Mouse (Mus musculus): ENCODE results near the gene Stab2. TPM values are rescaled to one million over a fixed set of nuclear protein-coding genes. Genes with fewer than 3 reads are reported as not detected.

The Stab2 gene
- polyA plus RNA-seq, 2 experiments, result 10.8 to 17.9 TPM

DNA sequence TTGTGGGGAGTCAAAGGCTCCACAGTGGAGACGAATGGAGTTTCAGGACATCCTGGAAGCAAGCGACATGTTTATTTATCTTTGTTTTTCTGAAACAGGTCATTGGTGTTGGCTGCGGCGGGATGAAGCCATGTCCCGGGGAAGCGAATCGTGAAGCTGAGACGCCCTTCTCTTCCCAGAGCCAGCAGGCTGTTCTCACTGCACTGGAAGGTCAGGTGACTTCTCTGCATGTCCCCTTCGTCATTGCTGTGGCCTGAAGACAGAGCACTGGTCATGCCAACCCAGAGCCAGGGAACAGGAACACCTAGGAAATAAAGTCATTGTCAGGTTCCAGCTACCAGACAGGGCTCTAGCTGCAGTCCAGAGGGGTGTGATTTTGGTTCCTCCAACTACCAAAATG, 11.1 kb upstream of the Stab2 start:
- H3K4me2 ChIP-seq (ENCODE audit: low read depth), result no peak overlapping the region
- ATAC-seq (ENCODE audit: insufficient read depth) (no peak), DNase-seq (ENCODE audit: low read depth in 3 of 3, low spot score in 3 of 3) (no peak)
- no peak overlapping the region for H3K9ac ChIP-seq (replicated peaks)
- H3K36me3 ChIP-seq (replicated peaks; ENCODE audit: control insufficient read depth, insufficient read depth, low read depth), result no peaks in the 10 kb centered on the region
- H3K4me3 ChIP-seq (ENCODE audit: insufficient read depth in 1 of 2, low read depth in 2 of 2, low read length in 2 of 2), result no peak overlapping the region
- 51% methylated on average over 9 of the region's 9 CpGs for WGBS (ENCODE audit: insufficient replicate concordance)
- no peaks in the 10 kb centered on the region for H3K4me1 ChIP-seq (replicated peaks; ENCODE audit: control insufficient read depth in 2 of 2, insufficient read depth in 2 of 2, low read length in 1 of 2)
- H3K9me3 ChIP-seq (ENCODE audit: control insufficient read depth, low read length), result no peaks in the 10 kb centered on the region
- no peak overlapping the region for H3K27ac ChIP-seq
- H3K27me3 ChIP-seq (ENCODE audit: control insufficient read depth, insufficient read depth, low read length), result no peaks in the 10 kb centered on the region
- TF ChIP-seq EP300 (IDR thresholded peaks at IDR 0.05; ENCODE audit: low read depth) (no peak), CTCF (IDR thresholded peaks at IDR 0.05; ENCODE audit: low read depth) (no peak)

DNA sequence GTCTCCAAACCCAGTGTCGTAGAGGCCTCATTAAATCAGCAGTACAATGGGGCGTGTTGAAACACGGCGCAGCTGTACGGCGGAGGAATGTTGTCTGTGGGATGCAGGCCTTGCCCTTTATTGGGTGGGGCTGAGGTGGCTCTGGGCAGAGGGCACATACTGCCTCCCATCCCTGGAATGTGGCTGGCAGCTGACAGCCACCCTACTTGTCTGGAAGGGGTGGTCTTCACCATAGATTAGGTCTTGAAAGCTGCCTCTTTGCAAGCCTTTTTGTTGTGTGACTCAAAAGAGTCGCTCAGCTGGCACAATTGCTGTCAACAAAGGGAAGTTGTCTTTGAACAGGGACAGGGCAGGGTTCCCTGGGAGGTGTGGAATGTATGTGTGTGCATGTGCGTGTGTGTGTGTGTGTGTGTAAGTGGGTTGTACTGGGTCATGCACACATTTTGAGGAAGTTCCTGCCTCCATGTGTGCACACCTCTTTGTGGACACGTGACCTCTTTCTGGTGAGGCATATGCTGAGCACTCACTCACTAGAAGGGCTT, 8.4 kb upstream of the Stab2 start:
- Histone ChIP-seq H3K4me1 (replicated peaks; ENCODE audit: control insufficient read depth in 2 of 2, insufficient read depth in 2 of 2, low read length in 1 of 2) (no peaks in the 10 kb centered on the region), H3K4me3 (ENCODE audit: insufficient read depth in 1 of 2, low read depth in 2 of 2, low read length in 2 of 2) (no peak overlapping the region), H3K27ac (no peak overlapping the region), H3K4me2 (ENCODE audit: low read depth) (no peak overlapping the region), H3K9ac (replicated peaks) (no peak overlapping the region), H3K9me3 (ENCODE audit: control insufficient read depth, low read length) (no peaks in the 10 kb centered on the region), H3K36me3 (replicated peaks; ENCODE audit: control insufficient read depth, insufficient read depth, low read depth) (no peaks in the 10 kb centered on the region), H3K27me3 (ENCODE audit: control insufficient read depth, insufficient read depth, low read length) (no peaks in the 10 kb centered on the region)
- TF ChIP-seq CTCF (IDR thresholded peaks at IDR 0.05; ENCODE audit: low read depth) (no peak), EP300 (IDR thresholded peaks at IDR 0.05; ENCODE audit: low read depth) (no peak)
- DNase-seq (ENCODE audit: low read depth in 3 of 3, low spot score in 3 of 3), result no peak
- ATAC-seq (ENCODE audit: insufficient read depth), result no peak
- 55% methylated on average over 9 of the region's 9 CpGs for WGBS (ENCODE audit: insufficient replicate concordance)

DNA sequence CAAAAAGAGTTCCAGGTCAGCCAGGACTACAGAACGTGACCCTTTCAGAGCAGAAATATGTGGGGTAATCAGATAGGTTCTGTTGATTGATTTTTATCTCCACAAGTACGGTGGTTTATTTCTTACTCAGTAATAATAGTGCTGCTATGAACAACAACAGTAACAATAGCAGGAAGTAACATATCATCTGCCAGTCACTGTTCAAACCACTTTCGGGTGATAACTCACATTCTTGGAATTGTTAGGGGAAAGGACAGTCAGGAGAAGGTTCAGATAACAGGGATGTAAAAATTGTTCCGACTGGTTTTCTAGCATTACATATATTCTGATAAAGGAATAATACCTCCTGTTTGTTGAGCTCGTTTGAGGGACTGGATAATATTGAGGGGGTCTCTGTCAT, 7.6 kb upstream of the Stab2 start:
- Histone ChIP-seq H3K9ac (replicated peaks) (no peak overlapping the region), H3K4me1 (replicated peaks; ENCODE audit: control insufficient read depth in 2 of 2, insufficient read depth in 2 of 2, low read length in 1 of 2) (no peaks in the 10 kb centered on the region), H3K27ac (no peak overlapping the region), H3K4me2 (ENCODE audit: low read depth) (no peak overlapping the region), H3K4me3 (ENCODE audit: insufficient read depth in 1 of 2, low read depth in 2 of 2, low read length in 2 of 2) (no peak overlapping the region), H3K27me3 (ENCODE audit: control insufficient read depth, insufficient read depth, low read length) (no peaks in the 10 kb centered on the region), H3K36me3 (replicated peaks; ENCODE audit: control insufficient read depth, insufficient read depth, low read depth) (no peaks in the 10 kb centered on the region), H3K9me3 (ENCODE audit: control insufficient read depth, low read length) (no peaks in the 10 kb centered on the region)
- TF ChIP-seq EP300 (IDR thresholded peaks at IDR 0.05; ENCODE audit: low read depth), result no peak
- TF ChIP-seq CTCF (IDR thresholded peaks at IDR 0.05; ENCODE audit: low read depth), result no peak
- DNase-seq (ENCODE audit: low read depth in 3 of 3, low spot score in 3 of 3) (no peak), ATAC-seq (ENCODE audit: insufficient read depth) (no peak)
- 12% methylated on average over 5 of the region's 5 CpGs for WGBS (ENCODE audit: insufficient replicate concordance)

DNA sequence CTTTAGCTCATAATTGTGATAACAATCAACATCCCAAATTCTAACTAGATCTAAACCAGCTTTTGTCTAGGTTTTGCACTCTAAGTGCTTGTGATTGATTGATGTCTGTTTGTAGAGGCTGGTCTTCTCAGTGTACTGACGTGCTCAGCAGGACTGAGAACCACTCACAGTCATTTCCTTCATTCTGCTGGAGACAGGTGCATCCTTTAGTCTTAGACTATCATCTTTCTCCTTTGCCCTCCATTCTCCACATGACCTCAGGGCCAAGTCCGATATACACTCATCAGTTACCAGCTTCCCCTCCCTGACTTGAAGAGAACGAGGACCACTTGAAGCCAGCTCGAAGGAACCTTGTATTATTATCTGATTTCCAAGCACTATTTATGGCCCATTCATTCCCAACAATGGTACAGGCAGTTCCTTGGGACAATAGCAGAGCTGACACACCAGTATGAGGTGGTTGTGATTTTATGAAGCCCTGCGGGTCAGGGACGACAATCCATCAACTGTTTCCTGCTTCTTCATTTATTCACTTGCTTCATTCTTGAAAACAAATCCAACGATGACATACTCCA, 6.7 kb upstream of the Stab2 start:
- Histone ChIP-seq H3K9me3 (ENCODE audit: control insufficient read depth, low read length) (no peaks in the 10 kb centered on the region), H3K27me3 (ENCODE audit: control insufficient read depth, insufficient read depth, low read length) (no peaks in the 10 kb centered on the region), H3K27ac (no peak overlapping the region), H3K4me1 (replicated peaks; ENCODE audit: control insufficient read depth in 2 of 2, insufficient read depth in 2 of 2, low read length in 1 of 2) (no peaks in the 10 kb centered on the region), H3K9ac (replicated peaks) (no peak overlapping the region), H3K36me3 (replicated peaks; ENCODE audit: control insufficient read depth, insufficient read depth, low read depth) (no peaks in the 10 kb centered on the region), H3K4me3 (ENCODE audit: insufficient read depth in 1 of 2, low read depth in 2 of 2, low read length in 2 of 2) (no peak overlapping the region), H3K4me2 (ENCODE audit: low read depth) (no peak overlapping the region)
- no peak for TF ChIP-seq CTCF (IDR thresholded peaks at IDR 0.05; ENCODE audit: low read depth)
- no peak for TF ChIP-seq EP300 (IDR thresholded peaks at IDR 0.05; ENCODE audit: low read depth)
- no peak for DNase-seq (ENCODE audit: low read depth in 3 of 3, low spot score in 3 of 3)
- WGBS (ENCODE audit: insufficient replicate concordance), result 35% methylated on average over 7 of the region's 7 CpGs
- ATAC-seq (ENCODE audit: insufficient read depth), result peak; percentile 35; the same call in 1 of the 2 replicates

DNA sequence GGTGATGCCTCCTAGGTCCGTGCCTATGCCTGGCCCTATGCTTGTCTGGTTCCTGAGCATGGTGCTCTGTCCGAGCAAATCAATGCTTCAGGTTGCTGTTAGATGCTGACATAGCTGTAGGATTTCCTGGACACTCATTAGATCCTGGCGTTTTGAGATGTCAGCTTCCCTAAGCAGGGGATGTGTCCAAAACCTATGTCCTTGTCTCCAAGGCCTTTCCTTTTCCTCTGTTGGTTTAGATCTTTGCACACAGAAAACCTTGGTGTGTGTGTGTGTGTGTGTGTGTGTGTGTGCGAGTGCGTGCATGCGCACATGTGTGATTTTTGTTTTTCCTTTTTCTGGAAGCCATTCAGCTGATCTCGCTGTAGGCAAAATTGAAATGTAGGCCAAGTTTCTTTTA, 4.3 kb upstream of the Stab2 start:
- ATAC-seq (ENCODE audit: insufficient read depth) (no peak), DNase-seq (ENCODE audit: low read depth in 3 of 3, low spot score in 3 of 3) (no peak)
- Histone ChIP-seq H3K4me3 (ENCODE audit: insufficient read depth in 1 of 2, low read depth in 2 of 2, low read length in 2 of 2) (no peak overlapping the region), H3K27ac (no peak overlapping the region), H3K4me1 (replicated peaks; ENCODE audit: control insufficient read depth in 2 of 2, insufficient read depth in 2 of 2, low read length in 1 of 2) (no peaks in the 10 kb centered on the region), H3K27me3 (ENCODE audit: control insufficient read depth, insufficient read depth, low read length) (no peaks in the 10 kb centered on the region), H3K9ac (replicated peaks) (no peak overlapping the region), H3K9me3 (ENCODE audit: control insufficient read depth, low read length) (no peaks in the 10 kb centered on the region), H3K4me2 (ENCODE audit: low read depth) (no peak overlapping the region), H3K36me3 (replicated peaks; ENCODE audit: control insufficient read depth, insufficient read depth, low read depth) (no peaks in the 10 kb centered on the region)
- 65% methylated on average over 7 of the region's 7 CpGs for WGBS (ENCODE audit: insufficient replicate concordance)
- TF ChIP-seq CTCF (IDR thresholded peaks at IDR 0.05; ENCODE audit: low read depth) (no peak), EP300 (IDR thresholded peaks at IDR 0.05; ENCODE audit: low read depth) (no peak)
